Mouse (Mus musculus): Measurements from ENCODE around the gene BC030867.

DNA sequence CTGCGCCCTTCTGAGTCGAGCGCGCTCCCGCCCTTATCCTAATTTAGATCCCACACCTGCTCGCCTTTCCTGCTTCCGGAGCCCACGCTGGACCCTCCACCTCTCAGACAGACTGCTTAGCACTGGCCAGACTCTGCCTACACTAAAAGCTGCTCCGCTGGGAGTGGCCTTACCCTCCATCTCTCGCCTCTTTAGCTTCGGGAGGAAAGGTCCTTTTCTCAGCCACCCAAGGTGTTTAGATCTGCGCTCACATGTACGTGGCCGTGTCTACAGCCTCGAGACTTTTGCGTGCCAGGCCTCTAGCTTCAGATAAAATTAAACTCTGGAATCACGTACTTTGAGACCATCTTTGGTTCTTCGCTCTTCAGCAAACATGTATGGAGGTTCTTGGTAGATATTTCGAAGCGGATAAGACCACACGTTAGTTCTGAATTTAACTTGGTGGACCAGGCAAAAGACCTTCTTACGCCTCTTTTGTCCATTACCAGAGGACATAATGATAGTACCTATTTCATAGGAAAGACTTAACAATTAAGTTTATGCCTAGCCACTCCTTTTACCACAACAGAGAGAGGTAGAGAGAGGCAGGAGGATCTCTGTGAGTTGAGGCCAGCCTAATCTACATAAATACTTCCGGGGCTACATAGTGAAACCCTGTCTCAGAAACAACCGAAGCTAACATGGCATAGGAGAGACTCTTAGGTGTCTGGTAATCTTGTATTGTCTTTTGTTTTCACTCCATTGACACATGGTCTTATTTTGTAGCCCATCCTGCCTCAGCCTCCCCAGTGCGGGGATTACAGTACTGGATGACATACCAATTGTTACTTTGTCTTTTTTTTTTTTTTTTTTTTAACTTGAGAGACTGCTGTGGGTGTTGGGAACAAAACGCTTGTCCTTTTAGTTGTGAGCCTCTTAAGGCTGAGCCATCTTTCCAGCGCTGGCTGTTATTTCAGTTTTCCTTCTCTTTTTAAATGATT, 49.2 kb downstream of the BC030867 start:
- TF ChIP-seq CTCF (IDR thresholded peaks at IDR 0.05; ENCODE audit: control insufficient read depth, insufficient read depth, insufficient replicate concordance, low read depth, low read length) = no peak
- no peak for TF ChIP-seq POLR2A (IDR thresholded peaks at IDR 0.05; ENCODE audit: control insufficient read depth, low read depth, low read length)

Data from testis, adult 2 months (tissue).